Mouse (Mus musculus): Measurements from ENCODE around the gene Ints1.

DNA sequence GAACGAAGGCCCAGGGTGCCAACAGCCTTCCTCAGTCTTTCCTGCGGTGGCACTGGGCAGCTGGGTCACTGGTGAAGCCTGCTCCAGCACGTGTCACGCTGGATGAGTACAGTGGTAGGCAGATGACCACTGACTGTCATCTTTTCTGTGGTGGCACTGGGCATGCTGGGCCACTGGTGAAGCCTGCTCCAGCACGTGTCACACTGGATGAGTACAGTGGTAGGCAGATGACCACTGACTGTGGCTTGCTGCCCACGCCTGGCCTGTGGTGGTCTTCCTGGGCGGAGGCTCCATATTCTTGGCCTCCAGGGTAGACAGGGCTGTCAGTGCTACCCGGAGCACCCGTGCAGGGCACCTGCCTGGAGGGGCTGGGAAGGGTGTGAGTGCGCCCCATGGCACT is 26.4 kb upstream of the Ints1 start:
- no peak for TF ChIP-seq CTCF (IDR thresholded peaks at IDR 0.05; ENCODE audit: control insufficient read depth, insufficient read depth, insufficient read length)
- TF ChIP-seq MAX (IDR thresholded peaks at IDR 0.05): no peak
- TF ChIP-seq MYOD1 (IDR thresholded peaks at IDR 0.05; ENCODE audit: control insufficient read depth, insufficient read length, low read depth): no peak

All from C2C12 (cell line).